Mouse (Mus musculus) cerebellum, adult 2 months (tissue): ENCODE measurements around the gene Ptprb.

Source experiments
- CTCF ChIP-seq: fragments of 200-500 bp; IDR thresholded peaks from 2 replicates; pipeline ENCODE4 v1.5.1; 2011; ENCODE audit warnings: low read depth, mild to moderate bottlenecking, control low read depth, low read length, moderate library complexity, borderline replicate concordance; ENCODE audit not compliant: insufficient read depth
- POLR2A ChIP-seq: fragments of 200-500 bp; IDR thresholded peaks from 2 replicates; pipeline ENCODE4 v1.6.1; 2011; ENCODE audit warnings: low read length, control low read depth, borderline replicate concordance; ENCODE audit not compliant: insufficient read depth

GRCm38 (mm10) chr10:116290483-116290882, 15.2 kb downstream of the Ptprb start:
- TF ChIP-seq CTCF = no peak
- no peak for TF ChIP-seq POLR2A
